Mouse (Mus musculus) forebrain, embryonic 11.5 days (tissue): Measurements from ENCODE around the gene Arhgap6. TPM values are rescaled to one million over a fixed set of nuclear protein-coding genes. Genes with fewer than 3 reads are reported as not detected.

Experiments
- ATAC-seq: fragments of 200-750 bp; cut with Nextera tagmentation; replicated peaks from 2 replicates; pipeline ENCODE4 v1.8.0; 2017; ENCODE audit warnings: moderate TSS enrichment; ENCODE audit not compliant: low FRiP score
- DNase-seq: peaks from one replicate; pipeline ENCODE4 v3.0.0-alpha.2; 2017; ENCODE audit warnings: low spot score
- H3K27ac ChIP-seq: fragments of 300-500 bp; sonication (generic); 2 replicates; pipeline ENCODE4 v1.5.1; 2014; ENCODE audit warnings: low read depth, low read length
- H3K27me3 ChIP-seq: fragments of 300-500 bp; sonication (generic); 2 replicates; pipeline ENCODE4 v1.6.1; 2014; ENCODE audit warnings: mild to moderate bottlenecking, low read length, mixed read lengths; ENCODE audit not compliant: control insufficient read depth, insufficient read depth
- H3K36me3 ChIP-seq: fragments of 300-500 bp; sonication (generic); 2 replicates; pipeline ENCODE4 v1.6.1; 2014; ENCODE audit warnings: mild to moderate bottlenecking, low read length, moderate library complexity, mixed read lengths; ENCODE audit not compliant: control insufficient read depth, insufficient read depth
- H3K4me1 ChIP-seq: fragments of 300-500 bp; sonication (generic); replicated peaks from 2 replicates; pipeline ENCODE4 v1.6.1; 2014; ENCODE audit warnings: low read length, mixed read lengths; ENCODE audit not compliant: control insufficient read depth, insufficient read depth
- H3K4me2 ChIP-seq: fragments of 300-500 bp; sonication (generic); 2 replicates; pipeline ENCODE4 v1.6.1; 2014; ENCODE audit warnings: low read depth, mild to moderate bottlenecking, low read length, moderate library complexity, mixed read lengths; ENCODE audit not compliant: severe bottlenecking
- H3K4me3 ChIP-seq: fragments of 300-500 bp; sonication (generic); 2 replicates; pipeline ENCODE4 v1.5.1; 2014; ENCODE audit warnings: low read depth, low read length
- H3K9ac ChIP-seq: fragments of 300-500 bp; sonication (generic); 2 replicates; pipeline ENCODE4 v1.6.1; 2014; ENCODE audit warnings: low read length
- H3K9me3 ChIP-seq: fragments of 300-500 bp; sonication (generic); 2 replicates; pipeline ENCODE4 v1.6.1; 2016; ENCODE audit warnings: low read length, mixed read lengths; ENCODE audit not compliant: control insufficient read depth
- WGBS: fragments of 180-500 bp; shearing (Covaris S2); extraction: QIAGEN DNeasy Blood & Tissue Kit; methylation state at CpG from one replicate; pipeline ENCODE4 v1.1.7; 2014; 5-methylcytosine and 5-hydroxymethylcytosine counted together
- polyA plus RNA-seq: library from polyadenylated mRNA; unstranded; fragments of >200 nt; fragmentation: Nextera tagmentation; extraction: Ambion mirVana; gene quantifications from 2 replicates; pipeline ENCODE4 v1.2.1, GENCODE M21; 2014

Gene Arhgap6
- polyA plus RNA-seq, 1 experiment from 2014 or later = 0.95 TPM

GRCm38 (mm10) chrX:169036403-169037296 lies 241.8 kb downstream of the Arhgap6 start:
- no peaks in the 10 kb centered on the region for H3K4me1 ChIP-seq
- WGBS = 21% methylated on average over 32 of the region's 32 CpGs
- no peaks in the 10 kb centered on the region for H3K9me3 ChIP-seq
- no peak overlapping the region for H3K27ac ChIP-seq
- H3K4me3 ChIP-seq = peak overlapping the region; percentile 33
- ATAC-seq (peak; percentile 97), DNase-seq (peak; percentile 75)
- H3K4me2 ChIP-seq = peak overlapping the region; percentile 44
- peaks cover 7% of the 10 kb centered on the region; the same call in 1 of the 2 replicates for H3K27me3 ChIP-seq
- H3K36me3 ChIP-seq = no peaks in the 10 kb centered on the region
- peak overlapping the region; percentile 27; the same call in 1 of the 2 replicates for H3K9ac ChIP-seq

DNA sequence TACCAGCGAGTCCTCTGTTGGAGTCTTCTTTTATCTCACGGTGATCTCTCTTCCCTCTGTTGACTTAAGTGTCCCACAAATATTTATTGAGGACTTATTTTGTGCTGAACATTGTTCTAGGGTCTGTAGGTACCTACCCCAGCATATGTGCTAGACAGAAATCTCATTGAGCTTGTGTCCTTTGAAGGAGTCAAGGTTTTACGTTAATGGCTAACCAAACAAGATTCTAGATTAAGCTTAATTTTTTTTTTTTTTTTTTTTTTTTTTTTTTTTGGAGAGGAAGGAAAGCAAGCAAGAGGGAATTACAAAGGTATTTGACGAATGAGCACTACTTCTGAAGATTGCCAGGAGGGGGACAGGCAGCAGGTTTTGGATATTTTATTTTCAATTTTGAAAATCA lies 242.5 kb downstream of the Arhgap6 start:
- Histone ChIP-seq H3K36me3 (no peaks in the 10 kb centered on the region), H3K27ac (no peak overlapping the region), H3K4me3 (no peak overlapping the region), H3K4me2 (0 out of 2 replicates have a peak overlapping the region, but pooled peaks have one; percentile 44), H3K27me3 (peaks cover 7% of the 10 kb centered on the region; the same call in 1 of the 2 replicates), H3K9ac (no peak overlapping the region), H3K9me3 (no peaks in the 10 kb centered on the region), H3K4me1 (no peaks in the 10 kb centered on the region)
- 63% methylated on average over 4 of the region's 4 CpGs for WGBS
- DNase-seq = no peak
- no peak for ATAC-seq

DNA sequence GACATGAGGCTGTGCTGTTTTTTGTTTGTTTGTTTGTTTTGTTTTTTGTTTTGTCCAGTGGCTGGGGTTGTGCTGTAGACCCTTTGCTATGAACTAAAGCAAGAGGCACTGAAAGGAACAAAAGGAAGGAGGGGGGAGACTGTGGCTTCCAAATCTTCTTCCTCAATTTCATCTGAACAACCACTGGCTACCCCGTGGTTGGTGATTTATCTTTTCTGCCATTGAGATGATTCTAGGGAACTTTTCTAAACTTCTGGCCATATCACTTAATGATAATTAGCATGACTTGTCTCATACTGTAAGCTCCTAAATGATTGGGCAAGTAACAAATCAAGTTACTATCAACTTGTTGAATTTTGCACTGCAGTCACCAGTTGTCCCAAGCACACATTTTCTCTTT lies 249.0 kb downstream of the Arhgap6 start:
- no peak overlapping the region for H3K4me3 ChIP-seq
- H3K27ac ChIP-seq = no peak overlapping the region
- H3K27me3 ChIP-seq = no peaks in the 10 kb centered on the region; the same call in 1 of the 2 replicates

DNA sequence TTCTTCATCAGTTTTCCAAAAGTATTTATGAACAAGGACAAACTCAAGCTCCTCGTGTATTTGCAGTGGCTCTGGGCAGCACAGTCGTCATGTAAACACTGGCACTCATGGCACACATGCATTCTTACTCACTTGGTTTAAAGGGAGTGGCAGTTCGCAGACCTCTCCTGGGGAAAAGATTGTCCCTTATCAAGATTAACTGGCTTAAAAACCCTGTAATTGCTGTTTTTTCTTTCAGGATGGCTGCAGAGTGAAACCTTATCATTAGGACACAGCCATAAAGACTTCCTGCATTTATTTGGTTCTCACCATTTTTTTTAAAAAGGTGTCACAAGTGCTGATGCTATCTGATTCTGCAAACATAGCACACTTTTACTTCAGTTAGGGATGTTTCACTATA lies 252.7 kb downstream of the Arhgap6 start:
- Histone ChIP-seq H3K36me3 (no peaks in the 10 kb centered on the region), H3K9ac (no peak overlapping the region), H3K4me1 (no peaks in the 10 kb centered on the region), H3K27ac (no peak overlapping the region), H3K4me2 (no peak overlapping the region), H3K9me3 (no peaks in the 10 kb centered on the region), H3K27me3 (no peaks in the 10 kb centered on the region; the same call in 1 of the 2 replicates), H3K4me3 (no peak overlapping the region)
- 69% methylated on average over 3 of the region's 3 CpGs for WGBS
- no peak for ATAC-seq
- DNase-seq = no peak

More for the DNA sequence above, 249.0 kb downstream of the Arhgap6 start:
- Histone ChIP-seq H3K9me3 (no peaks in the 10 kb centered on the region), H3K9ac (no peak overlapping the region), H3K36me3 (no peaks in the 10 kb centered on the region), H3K4me1 (no peaks in the 10 kb centered on the region), H3K4me2 (no peak overlapping the region)
- WGBS = 83% methylated on average over 1 of the region's 1 CpGs
- DNase-seq (no peak), ATAC-seq (no peak)

- H3K9me3 ChIP-seq = no peaks in the 10 kb centered on the region
- ATAC-seq (no peak), DNase-seq (no peak)
- H3K27me3 ChIP-seq = peaks cover 3% of the 10 kb centered on the region; the same call in 1 of the 2 replicates
- H3K36me3 ChIP-seq = no peaks in the 10 kb centered on the region
- no peaks in the 10 kb centered on the region for H3K4me1 ChIP-seq
- H3K9ac ChIP-seq = no peak overlapping the region
- no peak overlapping the region for H3K27ac ChIP-seq
- no peak overlapping the region for H3K4me2 ChIP-seq
- H3K4me3 ChIP-seq = no peak overlapping the region
Observed at GRCm38 (mm10) chrX:169049550-169049949, 254.7 kb downstream of the Arhgap6 start.

GRCm38 (mm10) chrX:169053907-169054476 lies 259.1 kb downstream of the Arhgap6 start:
- Histone ChIP-seq H3K9ac (no peak overlapping the region), H3K27me3 (peaks cover 3% of the 10 kb centered on the region; the same call in 1 of the 2 replicates), H3K4me1 (no peaks in the 10 kb centered on the region), H3K36me3 (no peaks in the 10 kb centered on the region), H3K9me3 (no peaks in the 10 kb centered on the region), H3K27ac (no peak overlapping the region), H3K4me2 (no peak overlapping the region), H3K4me3 (no peak overlapping the region)
- 65% methylated on average over 5 of the region's 5 CpGs for WGBS
- no peak for ATAC-seq
- DNase-seq = no peak

- Histone ChIP-seq H3K9me3 (no peaks in the 10 kb centered on the region), H3K27ac (no peak overlapping the region), H3K4me2 (no peak overlapping the region), H3K4me3 (no peak overlapping the region), H3K4me1 (no peaks in the 10 kb centered on the region), H3K9ac (no peak overlapping the region), H3K27me3 (no peaks in the 10 kb centered on the region), H3K36me3 (no peaks in the 10 kb centered on the region)
- no peak for DNase-seq
- no peak for ATAC-seq
Observed at GRCm38 (mm10) chrX:169062555-169062954, 267.7 kb downstream of the Arhgap6 start.

- WGBS = 74% methylated on average over 3 of the region's 3 CpGs
- Histone ChIP-seq H3K36me3 (no peaks in the 10 kb centered on the region), H3K27me3 (0 out of 2 replicates have a peak, but pooled peaks cover 2% of the 10 kb centered on the region), H3K9ac (no peak overlapping the region), H3K9me3 (no peaks in the 10 kb centered on the region), H3K27ac (no peak overlapping the region), H3K4me2 (no peak overlapping the region), H3K4me1 (no peaks in the 10 kb centered on the region), H3K4me3 (no peak overlapping the region)
- ATAC-seq (no peak), DNase-seq (no peak)
Observed at GRCm38 (mm10) chrX:169065298-169065697, 270.4 kb downstream of the Arhgap6 start.
